Mouse (Mus musculus) bone marrow, adult 2 months (tissue): ENCODE measurements around the gene Pnp.

ENCODE experiments used
- CTCF ChIP-seq: fragments of 200-500 bp; IDR thresholded peaks from 2 replicates; pipeline ENCODE4 v1.5.1; 2011; ENCODE audit warnings: low read length, control low read depth; ENCODE audit not compliant: control insufficient read depth, insufficient read depth
- POLR2A ChIP-seq: fragments of 200-500 bp; IDR thresholded peaks from 2 replicates; pipeline ENCODE4 v1.6.1; 2011; ENCODE audit warnings: low read depth, mild to moderate bottlenecking, control low read depth, low read length, borderline replicate concordance; ENCODE audit not compliant: control insufficient read depth

DNA sequence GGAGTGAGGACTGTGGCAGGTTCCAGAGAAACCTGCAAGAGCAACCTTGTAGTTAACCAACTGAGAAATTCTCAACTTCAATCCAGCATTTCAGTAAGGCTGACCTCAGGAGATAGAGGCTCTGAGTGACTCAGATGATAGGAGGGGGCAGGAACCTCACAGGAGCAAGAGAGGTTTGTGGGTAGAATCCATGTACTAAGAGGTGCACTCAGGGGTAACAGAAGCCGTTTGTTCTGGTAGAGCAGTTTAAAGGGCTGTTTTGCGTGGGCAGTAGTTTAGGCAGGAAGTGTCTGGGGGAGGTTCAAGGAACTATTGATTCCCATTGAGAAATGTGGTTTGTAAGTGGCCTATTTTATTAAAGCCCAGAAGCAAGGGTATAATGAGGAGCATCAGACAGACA is 50.3 kb downstream of the Pnp start:
- TF ChIP-seq CTCF: no peak
- TF ChIP-seq POLR2A: no peak
